Mouse (Mus musculus): ENCODE measurements around the gene Chd6.

DNA sequence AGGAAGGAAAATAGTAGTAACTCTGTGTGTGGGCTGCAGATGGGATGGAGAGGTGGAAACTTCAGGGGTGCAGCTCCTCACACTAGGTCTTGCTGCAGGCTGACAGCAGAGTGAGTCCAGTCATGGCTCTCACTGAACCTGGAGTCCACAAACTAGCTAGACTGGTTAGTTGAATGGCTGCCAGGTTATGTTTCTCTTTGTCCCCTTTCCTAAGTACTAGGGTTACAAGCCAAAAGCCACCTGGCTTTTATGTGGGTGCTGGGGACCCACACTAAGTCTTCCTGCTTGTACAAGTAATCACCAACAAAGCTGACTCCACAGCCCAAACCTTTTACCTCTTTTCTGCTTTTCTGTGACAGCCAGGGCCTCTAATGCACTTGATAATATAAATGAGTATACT lies 75.7 kb downstream of the Chd6 start:
- no peak for TF ChIP-seq CTCF (IDR thresholded peaks at IDR 0.05; ENCODE audit: extremely low read depth, insufficient read depth, insufficient read length, insufficient replicate concordance)
- TF ChIP-seq POLR2A (IDR thresholded peaks at IDR 0.05; ENCODE audit: low read depth, low read length): no peak

Data from spleen, adult 2 months (tissue).